Mouse (Mus musculus): ENCODE measurements around the gene Lix1l.

- TF ChIP-seq TCF12 (IDR thresholded peaks at IDR 0.05; ENCODE audit: insufficient read depth, poor library complexity, severe bottlenecking) (no peak), TCF3 (IDR thresholded peaks at IDR 0.05; ENCODE audit: insufficient read length, low read depth) (no peak), POLR2A (IDR thresholded peaks at IDR 0.05; ENCODE audit: insufficient read length, low read depth) (no peak), MYOG (IDR thresholded peaks at IDR 0.05; ENCODE audit: control insufficient read depth in 1 of 3, insufficient read depth in 1 of 3, insufficient read length in 2 of 3, low read depth in 2 of 3) (no peak), USF1 (IDR thresholded peaks at IDR 0.05; ENCODE audit: low read depth) (no peak), SRF (IDR thresholded peaks at IDR 0.05; ENCODE audit: control insufficient read depth, insufficient read length, low read depth) (no peak), E2F4 (IDR thresholded peaks at IDR 0.05; ENCODE audit: insufficient read depth) (no peak)
These were observed 1.9 kb upstream of the Lix1l start for GRCm38 (mm10) chr3:96599069-96599393.

Measured in myocyte (in vitro differentiated cells).